Mouse (Mus musculus): ENCODE results near the gene Mgea5.

DNA sequence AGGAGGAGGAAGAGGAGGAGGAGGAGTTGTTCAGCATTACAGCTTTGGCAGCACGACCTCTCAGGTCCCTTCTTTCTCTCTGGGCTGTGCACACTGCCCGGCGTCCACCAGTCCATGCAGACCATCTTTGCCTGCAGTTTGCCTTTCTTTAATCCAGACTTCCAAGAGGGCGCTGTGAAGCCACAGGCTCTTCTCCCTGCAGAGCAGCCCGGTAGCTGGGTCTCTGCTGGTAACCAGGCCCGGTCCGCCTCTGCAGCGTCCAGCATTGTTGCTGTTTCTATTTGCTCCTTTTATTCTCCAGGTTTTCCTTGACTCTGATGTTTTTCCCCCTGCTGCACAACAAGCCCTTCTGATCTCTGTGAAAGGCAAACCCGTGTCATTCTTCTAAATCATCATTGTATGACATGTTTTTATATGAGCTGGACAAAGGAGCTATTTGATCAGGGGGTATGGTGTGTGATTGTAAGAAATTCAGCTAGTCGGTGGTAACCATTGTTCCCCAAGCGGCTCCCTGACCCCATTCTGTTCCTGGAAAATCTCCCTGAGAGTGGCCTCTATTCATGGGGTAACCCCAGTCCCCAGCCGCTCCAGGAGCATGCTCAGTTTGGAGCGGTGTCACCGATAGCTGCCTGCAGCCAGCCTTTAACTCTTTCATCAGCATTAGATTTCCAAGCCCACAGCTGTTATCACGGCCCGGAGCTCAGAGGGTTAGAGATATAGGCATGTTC lies 66.0 kb downstream of the Mgea5 start:
- TF ChIP-seq CTCF (IDR thresholded peaks at IDR 0.05; ENCODE audit: control insufficient read depth, insufficient read depth, insufficient read length) (peak; percentile 9), MAX (IDR thresholded peaks at IDR 0.05) (no peak), CEBPB (IDR thresholded peaks at IDR 0.05; ENCODE audit: low read depth) (no peak), MYOD1 (IDR thresholded peaks at IDR 0.05; ENCODE audit: control insufficient read depth, insufficient read length, low read depth) (no peak)

Data from C2C12 (cell line).